Mouse (Mus musculus) lung, postnatal 0 days (tissue): ENCODE data around the gene Fam53a. TPM values are rescaled to one million over a fixed set of nuclear protein-coding genes. Genes with fewer than 3 reads are reported as not detected.

Source experiments
- ATAC-seq: fragments of 200-750 bp; cut with Nextera tagmentation; 2 replicates; pipeline ENCODE4 v1.8.0; 2017; ENCODE audit warnings: moderate library complexity
- DNase-seq: peaks from one replicate; pipeline ENCODE4 v3.0.0-alpha.2; 2016; ENCODE audit warnings: low spot score
- H3K27ac ChIP-seq: fragments of 300-500 bp; sonication (generic); 2 replicates; pipeline ENCODE4 v1.5.1; 2014; ENCODE audit warnings: antibody characterized with exemption, mild to moderate bottlenecking, low read length, mixed read lengths
- H3K27me3 ChIP-seq: fragments of 300-500 bp; sonication (generic); replicated peaks from 2 replicates; pipeline ENCODE4 v1.6.1; 2014; ENCODE audit warnings: low read length, mixed read lengths; ENCODE audit not compliant: insufficient read depth
- H3K36me3 ChIP-seq: fragments of 300-500 bp; sonication (generic); 2 replicates; pipeline ENCODE4 v1.6.1; 2014; ENCODE audit warnings: low read length, mixed read lengths; ENCODE audit not compliant: insufficient read depth
- H3K4me1 ChIP-seq: fragments of 300-500 bp; sonication (generic); 2 replicates; pipeline ENCODE4 v1.6.1; 2014; ENCODE audit warnings: antibody characterized with exemption, low read depth, low read length, mixed read lengths; ENCODE audit not compliant: insufficient read depth
- H3K4me2 ChIP-seq: fragments of 300-500 bp; sonication (generic); replicated peaks from 2 replicates; pipeline ENCODE4 v1.6.1; 2014; ENCODE audit warnings: low read depth, mild to moderate bottlenecking, low read length, moderate library complexity, mixed read lengths
- H3K4me3 ChIP-seq: fragments of 300-500 bp; sonication (generic); 2 replicates; pipeline ENCODE4 v1.5.1; 2014; ENCODE audit warnings: low read depth, low read length
- H3K9ac ChIP-seq: fragments of 300-500 bp; sonication (generic); replicated peaks from 2 replicates; pipeline ENCODE4 v1.6.1; 2014; ENCODE audit warnings: low read depth, mild to moderate bottlenecking
- H3K9me3 ChIP-seq: fragments of 300-500 bp; sonication (generic); 2 replicates; pipeline ENCODE4 v1.6.1; 2016; ENCODE audit warnings: low read length, mixed read lengths
- CTCF ChIP-seq: IDR thresholded peaks from 2 replicates; pipeline ENCODE4 v1.5.1; 2016; ENCODE audit warnings: antibody characterized with exemption, mild to moderate bottlenecking
- EP300 ChIP-seq: IDR thresholded peaks from 2 replicates; pipeline ENCODE4 v1.6.1; 2016; ENCODE audit warnings: antibody characterized with exemption, mild to moderate bottlenecking, control low read depth
- WGBS: fragments of 180-500 bp; shearing (Covaris S2); extraction: QIAGEN DNeasy Blood & Tissue Kit; methylation state at CpG from one replicate; pipeline ENCODE4 v1.1.7; 2014; 5-methylcytosine and 5-hydroxymethylcytosine counted together
- polyA plus RNA-seq: library from polyadenylated mRNA; unstranded; fragments of >200 nt; fragmentation: Nextera tagmentation; extraction: Ambion mirVana; gene quantifications from 2 replicates; pipeline ENCODE4 v1.2.1, GENCODE M21; 2015

Gene Fam53a
- polyA plus RNA-seq, 1 experiment from 2014 or later = 46.1 TPM

DNA sequence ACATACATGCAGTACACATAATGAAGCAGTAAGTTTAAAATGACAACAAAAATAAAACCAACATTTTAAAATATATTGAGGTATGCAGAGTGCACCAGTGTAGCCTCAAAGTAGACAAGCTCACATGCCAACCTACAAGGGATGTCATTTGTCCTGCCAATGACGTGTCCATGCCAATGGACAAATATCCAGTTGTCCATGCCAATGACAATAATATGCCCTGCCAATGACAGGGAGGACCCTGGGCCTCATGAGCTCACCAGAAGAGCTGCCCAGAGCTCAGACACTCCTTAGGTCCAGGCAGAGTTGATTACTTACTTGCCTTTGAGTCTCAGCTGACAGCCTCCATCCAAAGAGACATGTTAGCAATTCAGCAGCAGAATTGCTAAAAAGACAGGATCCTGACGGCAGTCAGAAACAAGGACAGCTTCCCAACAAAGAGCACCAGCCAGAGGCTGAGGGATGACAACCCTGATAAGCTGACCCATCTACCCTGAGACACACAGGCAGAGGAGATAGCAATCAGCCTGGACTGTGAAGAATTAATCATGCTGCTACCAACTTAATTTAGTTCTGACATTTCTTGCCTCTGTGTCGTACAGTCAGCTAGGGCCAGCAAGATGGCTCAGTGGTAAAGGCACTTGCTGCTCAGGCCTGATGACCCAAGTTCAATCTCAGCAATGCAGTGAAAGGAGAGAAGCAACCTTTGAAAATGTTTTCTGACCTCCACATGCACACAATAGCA, 8.3 kb upstream of the Fam53a start:
- Histone ChIP-seq H3K4me3 (no peak overlapping the region), H3K36me3 (peaks cover 9% of the 10 kb centered on the region; the same call in 1 of the 2 replicates), H3K27me3 (no peaks in the 10 kb centered on the region), H3K9ac (no peak overlapping the region), H3K27ac (no peak overlapping the region), H3K9me3 (no peaks in the 10 kb centered on the region), H3K4me2 (no peak overlapping the region), H3K4me1 (no peaks in the 10 kb centered on the region)
- TF ChIP-seq EP300 (no peak), CTCF (no peak)
- DNase-seq (no peak), ATAC-seq (no peak)
- 77% methylated on average over 3 of the region's 3 CpGs for WGBS

- ATAC-seq = no peak
- Histone ChIP-seq H3K9me3 (no peaks in the 10 kb centered on the region), H3K27me3 (no peaks in the 10 kb centered on the region), H3K4me2 (no peak overlapping the region), H3K27ac (no peak overlapping the region), H3K36me3 (peaks cover 2% of the 10 kb centered on the region; the same call in 1 of the 2 replicates), H3K9ac (no peak overlapping the region), H3K4me1 (peaks cover 3% of the 10 kb centered on the region; the same call in 1 of the 2 replicates), H3K4me3 (no peak overlapping the region)
- no peak for TF ChIP-seq CTCF
- DNase-seq = no peak
- 86% methylated on average over 3 of the region's 3 CpGs for WGBS
These were observed 5.9 kb upstream of the Fam53a start for GRCm38 (mm10) chr5:33635361-33635760.

- Histone ChIP-seq H3K4me2 (no peak overlapping the region), H3K9me3 (no peaks in the 10 kb centered on the region), H3K36me3 (peaks cover 2% of the 10 kb centered on the region; the same call in 1 of the 2 replicates), H3K27ac (no peak overlapping the region), H3K27me3 (no peaks in the 10 kb centered on the region), H3K4me3 (no peak overlapping the region), H3K4me1 (peaks cover 8% of the 10 kb centered on the region; the same call in 1 of the 2 replicates), H3K9ac (no peak overlapping the region)
- ATAC-seq (no peak), DNase-seq (no peak)
- 82% methylated on average over 1 of the region's 1 CpGs for WGBS
- TF ChIP-seq EP300 (no peak), CTCF (no peak)
These were observed 3.1 kb upstream of the Fam53a start for GRCm38 (mm10) chr5:33632526-33632925.

DNA sequence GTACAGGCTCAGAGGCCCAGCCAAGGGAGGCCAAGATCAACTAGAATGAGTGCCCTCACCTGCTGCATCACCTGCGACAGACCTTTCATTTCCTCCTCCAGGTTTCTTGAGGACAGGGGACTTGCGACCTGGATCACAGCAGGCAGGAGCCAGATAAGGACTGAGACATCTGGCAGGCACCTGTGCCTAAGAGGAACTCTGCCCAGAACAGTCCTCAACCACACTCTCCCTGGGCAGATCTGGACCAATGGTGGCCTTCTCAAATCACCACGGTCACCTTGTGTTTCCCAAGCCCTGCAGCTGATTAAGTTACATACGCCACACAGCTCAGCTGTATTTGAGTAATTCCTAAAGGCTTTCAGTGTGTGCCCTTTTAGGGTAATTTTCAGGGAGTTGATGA, 1.2 kb upstream of the Fam53a start:
- H3K27ac ChIP-seq = peak overlapping the region; percentile 82
- peaks cover 8% of the 10 kb centered on the region; the same call in 1 of the 2 replicates for H3K4me1 ChIP-seq
- TF ChIP-seq EP300 (no peak), CTCF (no peak)
- H3K4me2 ChIP-seq = peak overlapping the region; percentile 91; the same call in 1 of the 2 replicates
- ATAC-seq (no peak), DNase-seq (peak; percentile 15)
- WGBS = 52% methylated on average over 4 of the region's 4 CpGs
- peak overlapping the region; percentile 80; the same call in 1 of the 2 replicates for H3K4me3 ChIP-seq
- no peaks in the 10 kb centered on the region for H3K27me3 ChIP-seq
- no peaks in the 10 kb centered on the region for H3K9me3 ChIP-seq
- H3K9ac ChIP-seq = 0 out of 2 replicates have a peak overlapping the region, but pooled peaks have one; percentile 48
- no peaks in the 10 kb centered on the region for H3K36me3 ChIP-seq

DNA sequence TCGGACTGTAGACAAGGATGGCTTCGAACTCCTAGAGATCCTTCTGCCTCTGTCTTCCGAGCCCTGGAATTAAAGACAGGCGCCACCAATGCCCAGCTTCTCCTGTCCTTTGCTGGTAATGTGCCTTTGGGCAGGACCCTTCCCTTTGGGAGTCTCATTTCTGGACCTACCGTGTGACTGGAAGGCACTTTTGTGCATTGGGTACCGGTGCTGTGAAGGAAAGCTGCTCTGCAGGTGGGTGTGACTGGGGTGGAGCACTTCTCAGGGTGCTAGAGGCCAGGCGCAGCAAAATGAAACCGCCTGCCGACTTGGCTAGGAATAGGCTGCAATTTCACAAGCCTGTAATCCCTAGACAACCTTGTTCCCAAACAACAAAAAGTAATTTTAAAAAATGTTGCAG, 626 bp upstream of the Fam53a start:
- WGBS = 2% methylated on average over 9 of the region's 9 CpGs

GRCm38 (mm10) chr5:33628820-33629300, 575 bp downstream of the Fam53a start:
- Histone ChIP-seq H3K4me2 (peak overlapping the region; percentile 91), H3K36me3 (no peaks in the 10 kb centered on the region), H3K9ac (peak overlapping the region; percentile 79), H3K27ac (peak overlapping the region; percentile 93), H3K4me3 (peak overlapping the region; percentile 80), H3K9me3 (no peaks in the 10 kb centered on the region), H3K4me1 (peaks cover 8% of the 10 kb centered on the region; the same call in 1 of the 2 replicates), H3K27me3 (no peaks in the 10 kb centered on the region)
- ATAC-seq = peak; percentile 16
- 2% methylated on average over 24 of the region's 24 CpGs for WGBS
- TF ChIP-seq CTCF (no peak), EP300 (no peak)
- peak; percentile 59 for DNase-seq

More for the DNA sequence above, 626 bp upstream of the Fam53a start:
- DNase-seq = peak; percentile 77
- TF ChIP-seq CTCF (no peak), EP300 (no peak)
- H3K4me1 ChIP-seq = peaks cover 8% of the 10 kb centered on the region; the same call in 1 of the 2 replicates
- H3K4me2 ChIP-seq = peak overlapping the region; percentile 91
- H3K9me3 ChIP-seq = no peaks in the 10 kb centered on the region
- no peaks in the 10 kb centered on the region for H3K36me3 ChIP-seq
- peak overlapping the region; percentile 82 for H3K27ac ChIP-seq
- peak overlapping the region; percentile 80 for H3K4me3 ChIP-seq
- ATAC-seq = peak; percentile 40
- H3K9ac ChIP-seq = peak overlapping the region; percentile 48
- no peaks in the 10 kb centered on the region for H3K27me3 ChIP-seq
